Mouse (Mus musculus) liver, embryonic 11.5 days (tissue): Measurements from ENCODE around the gene Abtb2. TPM values are rescaled to one million over a fixed set of nuclear protein-coding genes. Genes with fewer than 3 reads are reported as not detected.

Experiments used
- ATAC-seq: fragments of 200-750 bp; cut with Nextera tagmentation; replicated peaks from 2 replicates; pipeline ENCODE4 v1.8.0; 2017; ENCODE audit warnings: moderate number of reproducible peaks, mild to moderate bottlenecking, moderate TSS enrichment, moderate library complexity; ENCODE audit not compliant: low FRiP score
- DNase-seq: peaks from one replicate; pipeline ENCODE4 v3.0.0-alpha.2; 2017; ENCODE audit warnings: low spot score
- H3K27ac ChIP-seq: fragments of 300-500 bp; sonication (generic); 2 replicates; pipeline ENCODE4 v1.5.1; 2014; ENCODE audit warnings: mild to moderate bottlenecking, low read depth, low read length, control low read depth
- H3K27me3 ChIP-seq: fragments of 300-500 bp; sonication (generic); replicated peaks from 2 replicates; pipeline ENCODE4 v1.6.1; 2014; ENCODE audit warnings: low read length, mixed read lengths; ENCODE audit not compliant: control insufficient read depth, insufficient read depth
- H3K36me3 ChIP-seq: fragments of 300-500 bp; sonication (generic); 2 replicates; pipeline ENCODE4 v1.6.1; 2014; ENCODE audit warnings: mild to moderate bottlenecking, low read length, moderate library complexity, mixed read lengths; ENCODE audit not compliant: control insufficient read depth, insufficient read depth
- H3K4me1 ChIP-seq: fragments of 300-500 bp; sonication (generic); replicated peaks from 2 replicates; pipeline ENCODE4 v1.6.1; 2014; ENCODE audit warnings: low read length, mixed read lengths; ENCODE audit not compliant: control insufficient read depth, insufficient read depth
- H3K4me2 ChIP-seq: fragments of 300-500 bp; sonication (generic); 2 replicates; pipeline ENCODE4 v1.6.1; 2014; ENCODE audit warnings: mild to moderate bottlenecking, control low read depth, moderate library complexity
- H3K4me3 ChIP-seq: fragments of 300-500 bp; sonication (generic); 2 replicates; pipeline ENCODE4 v1.5.1; 2014; ENCODE audit warnings: low read depth, low read length, control low read depth
- H3K9ac ChIP-seq: fragments of 300-500 bp; sonication (generic); 2 replicates; pipeline ENCODE4 v1.6.1; 2014; ENCODE audit warnings: low read depth, low read length, control low read depth
- H3K9me3 ChIP-seq: fragments of 300-500 bp; sonication (generic); 2 replicates; pipeline ENCODE4 v1.6.1; 2016; ENCODE audit warnings: low read length, inconsistent platforms, mixed read lengths; ENCODE audit not compliant: control insufficient read depth
- WGBS: fragments of 180-500 bp; shearing (Covaris S2); extraction: QIAGEN DNeasy Blood & Tissue Kit; methylation state at CpG from one replicate; pipeline ENCODE4 v1.1.7; 2014; 5-methylcytosine and 5-hydroxymethylcytosine counted together
- polyA plus RNA-seq: library from polyadenylated mRNA; unstranded; fragments of >200 nt; fragmentation: Nextera tagmentation; extraction: Ambion mirVana; gene quantifications from 2 replicates; pipeline ENCODE4 v1.2.1, GENCODE M21; 2014

Abtb2 gene
- polyA plus RNA-seq, 1 experiment from 2014 or later, result 4.6 TPM

DNA sequence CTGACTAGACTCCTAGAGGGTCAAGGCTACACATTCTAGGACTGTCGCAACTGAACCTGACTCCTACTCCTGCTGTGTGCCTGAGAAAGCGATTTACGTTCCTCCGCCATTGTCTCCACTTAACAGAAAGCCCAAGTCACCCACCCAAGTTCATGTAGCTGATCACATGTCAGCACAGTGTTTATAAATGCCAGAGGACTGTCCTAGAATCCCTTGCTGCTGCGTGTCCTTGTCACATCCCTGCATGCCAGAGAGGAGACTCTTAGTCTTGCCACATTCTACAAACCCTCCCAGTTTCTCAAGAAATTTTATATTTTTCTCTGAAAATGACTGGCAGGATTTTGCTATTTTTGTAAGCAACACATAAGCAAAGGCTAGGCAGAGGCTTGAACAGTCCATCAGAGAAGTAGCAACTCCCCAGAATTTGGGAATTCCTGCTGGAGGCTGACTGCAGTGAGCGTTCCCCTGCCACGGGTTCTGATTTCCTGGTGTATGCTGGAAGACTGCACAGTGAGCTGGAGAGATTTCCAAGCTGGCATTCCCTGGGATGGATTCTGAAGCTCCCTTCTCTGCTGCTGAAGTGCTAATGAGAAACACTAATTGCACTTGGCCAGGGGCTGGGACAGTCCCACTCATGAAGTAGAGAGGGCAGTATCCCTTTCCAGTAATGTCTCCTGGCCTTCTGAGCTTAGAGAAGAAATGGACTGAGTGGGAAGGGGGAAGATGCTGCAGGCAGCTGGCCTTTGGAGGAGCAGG lies 111.7 kb downstream of the Abtb2 start:
- Histone ChIP-seq H3K4me3 (no peak overlapping the region), H3K27ac (no peak overlapping the region), H3K4me2 (no peak overlapping the region), H3K9ac (no peak overlapping the region), H3K9me3 (no peaks in the 10 kb centered on the region), H3K36me3 (no peaks in the 10 kb centered on the region), H3K4me1 (0 out of 2 replicates have a peak, but pooled peaks cover 3% of the 10 kb centered on the region), H3K27me3 (no peaks in the 10 kb centered on the region)
- ATAC-seq, result no peak
- DNase-seq, result no peak
- WGBS, result 78% methylated on average over 7 of the region's 7 CpGs

GRCm38 (mm10) chr2:103678433-103678832 lies 112.3 kb downstream of the Abtb2 start:
- ATAC-seq (no peak), DNase-seq (no peak)
- no peak overlapping the region for H3K4me3 ChIP-seq
- H3K27me3 ChIP-seq, result no peaks in the 10 kb centered on the region
- H3K27ac ChIP-seq, result no peak overlapping the region
- no peaks in the 10 kb centered on the region for H3K9me3 ChIP-seq
- H3K9ac ChIP-seq, result no peak overlapping the region
- no peak overlapping the region for H3K4me2 ChIP-seq
- H3K36me3 ChIP-seq, result no peaks in the 10 kb centered on the region
- H3K4me1 ChIP-seq, result 0 out of 2 replicates have a peak, but pooled peaks cover 3% of the 10 kb centered on the region
- WGBS, result 85% methylated on average over 6 of the region's 6 CpGs

- 0 out of 2 replicates have a peak, but pooled peaks cover 3% of the 10 kb centered on the region for H3K4me1 ChIP-seq
- no peaks in the 10 kb centered on the region for H3K9me3 ChIP-seq
- no peak overlapping the region for H3K27ac ChIP-seq
- 55% methylated on average over 9 of the region's 9 CpGs for WGBS
- no peak for DNase-seq
- no peaks in the 10 kb centered on the region for H3K27me3 ChIP-seq
- H3K36me3 ChIP-seq, result no peaks in the 10 kb centered on the region
- ATAC-seq, result no peak
- H3K9ac ChIP-seq, result no peak overlapping the region
- no peak overlapping the region for H3K4me3 ChIP-seq
- no peak overlapping the region for H3K4me2 ChIP-seq
Measured at GRCm38 (mm10) chr2:103680364-103681110, 114.4 kb downstream of the Abtb2 start.

DNA sequence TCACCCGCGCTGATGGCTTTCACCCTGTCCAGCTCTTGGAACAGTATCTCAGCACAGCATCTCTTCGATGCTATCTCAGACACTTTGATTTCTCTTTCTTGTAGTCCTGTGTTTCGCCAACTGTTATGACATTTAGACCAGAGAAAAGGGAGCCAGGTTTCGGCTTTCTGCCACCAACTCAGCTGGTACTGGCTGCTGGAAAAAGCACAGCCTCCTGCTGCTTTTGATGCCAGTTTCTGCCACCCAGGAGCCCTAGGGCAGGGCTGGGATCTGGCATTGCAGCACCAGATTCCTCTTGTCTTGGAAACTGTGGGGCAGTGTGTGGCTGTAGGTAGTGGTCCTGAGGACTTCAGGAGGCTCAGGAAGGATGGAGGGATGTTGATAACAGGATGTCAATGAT lies 115.0 kb downstream of the Abtb2 start:
- Histone ChIP-seq H3K4me1 (0 out of 2 replicates have a peak, but pooled peaks cover under 1% of the 10 kb centered on the region), H3K4me3 (no peak overlapping the region), H3K9me3 (no peaks in the 10 kb centered on the region), H3K27me3 (no peaks in the 10 kb centered on the region), H3K27ac (no peak overlapping the region), H3K36me3 (no peaks in the 10 kb centered on the region), H3K9ac (no peak overlapping the region), H3K4me2 (no peak overlapping the region)
- DNase-seq (no peak), ATAC-seq (no peak)
- 72% methylated on average over 5 of the region's 5 CpGs for WGBS

GRCm38 (mm10) chr2:103682261-103682722 lies 116.2 kb downstream of the Abtb2 start:
- WGBS, result 67% methylated on average over 9 of the region's 9 CpGs
- Histone ChIP-seq H3K27me3 (no peaks in the 10 kb centered on the region), H3K4me1 (no peaks in the 10 kb centered on the region), H3K4me3 (no peak overlapping the region), H3K9ac (no peak overlapping the region), H3K36me3 (no peaks in the 10 kb centered on the region), H3K9me3 (no peaks in the 10 kb centered on the region), H3K4me2 (no peak overlapping the region), H3K27ac (no peak overlapping the region)
- ATAC-seq (no peak), DNase-seq (no peak)

- Histone ChIP-seq H3K4me1 (no peaks in the 10 kb centered on the region), H3K27me3 (no peaks in the 10 kb centered on the region), H3K4me3 (no peak overlapping the region), H3K9ac (no peak overlapping the region), H3K9me3 (no peaks in the 10 kb centered on the region), H3K27ac (no peak overlapping the region), H3K36me3 (no peaks in the 10 kb centered on the region), H3K4me2 (no peak overlapping the region)
- ATAC-seq (no peak), DNase-seq (no peak)
- 79% methylated on average over 9 of the region's 9 CpGs for WGBS
Measured at GRCm38 (mm10) chr2:103682927-103683442, 116.9 kb downstream of the Abtb2 start.

- H3K4me1 ChIP-seq, result no peaks in the 10 kb centered on the region
- H3K9me3 ChIP-seq, result no peaks in the 10 kb centered on the region
- no peak overlapping the region for H3K4me2 ChIP-seq
- H3K9ac ChIP-seq, result no peak overlapping the region
- H3K4me3 ChIP-seq, result no peak overlapping the region
- no peaks in the 10 kb centered on the region for H3K36me3 ChIP-seq
- DNase-seq, result no peak
- no peak for ATAC-seq
- no peaks in the 10 kb centered on the region for H3K27me3 ChIP-seq
- WGBS, result 69% methylated on average over 2 of the region's 2 CpGs
- H3K27ac ChIP-seq, result no peak overlapping the region
Measured at GRCm38 (mm10) chr2:103684431-103684830, 118.3 kb downstream of the Abtb2 start.

DNA sequence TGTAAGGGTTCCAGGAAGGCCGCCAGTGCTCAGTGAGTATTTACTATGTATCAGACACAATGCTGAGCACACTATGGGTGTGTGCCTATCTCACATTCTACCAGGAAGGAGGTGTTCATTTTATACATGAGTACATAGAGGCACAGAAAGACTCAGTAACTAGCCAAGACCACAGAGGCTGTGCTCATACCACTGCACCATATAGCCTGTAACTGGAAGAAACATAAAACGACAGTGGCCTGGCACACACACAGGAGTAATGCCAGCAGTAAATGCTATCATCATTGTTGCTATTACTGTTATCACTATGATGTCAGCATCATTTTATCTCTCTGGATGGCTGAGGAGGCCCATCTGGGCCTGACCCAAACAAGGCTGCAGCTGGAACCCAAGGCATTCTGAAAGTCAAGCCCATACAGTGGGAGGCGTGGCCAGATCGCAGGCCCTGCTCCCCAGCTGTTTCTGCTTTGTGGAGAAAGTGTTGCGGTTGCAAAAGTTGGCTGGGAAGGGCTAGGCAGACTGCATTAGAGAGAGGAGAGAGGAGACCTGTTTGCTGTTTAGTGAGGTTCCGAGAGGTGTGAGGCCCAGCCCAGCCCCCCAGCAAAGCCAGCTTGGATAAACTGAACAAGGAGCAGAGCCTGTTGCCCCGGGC lies 118.9 kb downstream of the Abtb2 start:
- no peak for ATAC-seq
- Histone ChIP-seq H3K36me3 (no peaks in the 10 kb centered on the region), H3K27ac (no peak overlapping the region), H3K4me2 (no peak overlapping the region), H3K4me1 (no peaks in the 10 kb centered on the region), H3K4me3 (no peak overlapping the region), H3K27me3 (no peaks in the 10 kb centered on the region), H3K9ac (no peak overlapping the region), H3K9me3 (no peaks in the 10 kb centered on the region)
- 65% methylated on average over 7 of the region's 7 CpGs for WGBS
- no peak for DNase-seq
